Mouse (Mus musculus) thymus, adult 2 months (tissue): ENCODE data around the gene Camk2d.

ENCODE experiments used
- CTCF ChIP-seq: fragments of 200-500 bp; IDR thresholded peaks from 2 replicates; pipeline ENCODE4 v1.5.1; 2012; ENCODE audit warnings: mild to moderate bottlenecking, control low read depth, low read length, moderate library complexity, borderline replicate concordance; ENCODE audit not compliant: control insufficient read depth, poor library complexity, insufficient read depth; ENCODE audit errors: extremely low read depth
- POLR2A ChIP-seq: fragments of 200-500 bp; IDR thresholded peaks from 2 replicates; pipeline ENCODE4 v1.6.1; 2012; ENCODE audit warnings: mild to moderate bottlenecking, low read length, control low read depth, moderate library complexity; ENCODE audit not compliant: control insufficient read depth, poor library complexity, insufficient read depth; ENCODE audit errors: extremely low read depth

GRCm38 (mm10) chr3:126657895-126658294, 61.8 kb downstream of the Camk2d start:
- TF ChIP-seq POLR2A, result no peak
- TF ChIP-seq CTCF, result no peak
